Mouse (Mus musculus) bone marrow, adult 2 months (tissue): Measurements from ENCODE around the gene Gm47996.
"Not testable (repeated sequence)": the region's sequence is repeated elsewhere in the genome, so short reads cannot be mapped to it uniquely, and the experiment has no call there.

ENCODE experiments used
- CTCF ChIP-seq: fragments of 200-500 bp; IDR thresholded peaks from 2 replicates; pipeline ENCODE4 v1.5.1; 2011; ENCODE audit warnings: low read length, control low read depth; ENCODE audit not compliant: control insufficient read depth, insufficient read depth
- POLR2A ChIP-seq: fragments of 200-500 bp; IDR thresholded peaks from 2 replicates; pipeline ENCODE4 v1.6.1; 2011; ENCODE audit warnings: low read depth, mild to moderate bottlenecking, control low read depth, low read length, borderline replicate concordance; ENCODE audit not compliant: control insufficient read depth

GRCm38 (mm10) chr1:151203818-151204217 is 6.1 kb upstream of the Gm47996 start, which contains the start of gene 3110040M04Rik:
- not testable (repeated sequence) for TF ChIP-seq CTCF, POLR2A
